Mouse (Mus musculus): ENCODE data around the gene Me3.
A peak's percentile ranks its signal among the peaks of the same experiment; 100 is the strongest.
"Not testable (repeated sequence)": the region's sequence is repeated elsewhere in the genome, so short reads cannot be mapped to it uniquely, and the experiment has no call there.

Gene Me3

GRCm38 (mm10) chr7:89728393-89728792, 96.2 kb downstream of the Me3 start:
- DNase-seq (ENCODE audit: low read depth, low spot score) = no peak

- no peak for DNase-seq (ENCODE audit: low read depth, low spot score)
Observed at GRCm38 (mm10) chr7:89730514-89730913, 98.3 kb downstream of the Me3 start.

DNA sequence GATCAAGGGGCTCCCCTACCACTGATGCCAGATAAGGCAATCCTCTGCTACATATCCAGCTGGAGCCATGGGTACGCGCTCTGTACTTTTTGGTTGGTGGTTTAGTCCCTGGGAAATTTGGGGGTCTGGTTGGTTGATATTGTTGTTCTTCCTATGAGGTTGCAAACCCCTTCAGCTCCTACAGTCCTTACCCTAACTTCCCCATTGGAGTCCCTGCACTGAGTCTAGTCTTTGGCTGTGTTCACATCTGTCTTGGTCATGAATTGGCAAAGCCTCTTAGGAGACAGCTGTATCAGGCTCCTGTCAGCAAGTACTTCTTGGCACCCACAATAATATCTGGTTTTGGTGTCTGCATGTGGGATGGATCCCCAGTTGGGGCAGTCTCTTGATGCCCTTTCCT, 98.9 kb downstream of the Me3 start:
- DNase-seq (ENCODE audit: low read depth, low spot score) = not testable (repeated sequence)

DNA sequence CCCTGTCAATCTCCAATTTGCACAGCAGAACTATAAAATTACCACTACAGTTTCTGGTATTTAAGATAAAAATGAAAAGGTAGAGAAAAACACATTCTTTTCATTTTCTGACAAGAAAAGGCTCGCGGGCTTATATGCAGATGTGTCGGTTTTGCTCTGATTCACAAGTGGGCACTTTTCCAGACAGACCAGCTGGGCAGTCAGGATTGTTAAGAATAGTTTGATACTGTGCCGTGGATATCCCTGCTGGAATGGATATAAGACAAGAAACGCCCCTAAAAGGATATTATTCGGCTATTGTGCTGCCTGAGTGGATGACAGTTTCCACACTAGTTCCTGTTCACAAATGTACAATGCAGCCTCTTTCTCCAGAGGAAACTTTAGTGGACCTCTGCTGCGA, 116.2 kb downstream of the Me3 start:
- no peak for DNase-seq (ENCODE audit: low read depth, low spot score)

- DNase-seq (ENCODE audit: low read depth, low spot score) = no peak
Observed at GRCm38 (mm10) chr7:89749183-89749582, 117.0 kb downstream of the Me3 start.

GRCm38 (mm10) chr7:89766678-89767508, 134.7 kb downstream of the Me3 start:
- no peak for DNase-seq (ENCODE audit: low read depth, low spot score)

DNA sequence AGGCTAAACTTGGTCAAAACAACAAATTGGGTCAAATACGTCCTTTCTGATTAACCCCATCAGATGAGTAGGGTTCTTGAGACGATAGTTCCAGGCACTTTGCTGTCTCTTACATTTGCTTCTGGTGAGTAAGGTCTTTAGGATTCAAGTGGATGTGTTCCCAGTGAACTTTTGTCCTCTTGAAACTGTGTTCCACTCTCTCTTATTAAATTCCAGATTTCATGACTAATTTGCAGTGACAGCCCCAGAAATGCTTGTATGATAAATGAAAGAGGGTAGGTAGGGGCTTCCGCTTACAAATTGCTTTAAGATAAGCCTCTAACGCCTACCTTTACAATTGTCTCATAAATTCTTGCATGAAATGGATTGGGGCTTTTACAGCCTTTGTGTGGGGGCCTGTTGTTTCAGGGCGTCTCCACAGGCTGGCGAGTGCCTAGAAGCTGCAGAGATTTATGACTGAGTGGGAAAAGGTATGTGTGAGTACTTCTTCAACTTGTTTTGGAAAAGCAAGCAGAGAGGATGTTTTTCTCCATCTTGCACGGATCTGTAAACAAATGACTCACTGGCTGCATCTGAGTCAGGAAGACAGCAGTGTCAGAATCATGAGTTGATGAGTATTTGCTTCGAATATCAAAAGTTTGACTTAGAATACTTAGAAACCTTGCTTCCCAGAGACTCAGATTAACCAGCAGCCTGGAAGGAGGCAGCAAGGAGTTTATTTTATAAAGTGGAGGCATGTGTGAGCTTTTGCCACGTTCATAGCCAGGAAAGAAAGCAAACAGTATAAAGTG, 137.1 kb downstream of the Me3 start:
- no peak for DNase-seq (ENCODE audit: low read depth, low spot score)

GRCm38 (mm10) chr7:89770021-89770420, 137.8 kb downstream of the Me3 start:
- no peak for DNase-seq (ENCODE audit: low read depth, low spot score)

DNA sequence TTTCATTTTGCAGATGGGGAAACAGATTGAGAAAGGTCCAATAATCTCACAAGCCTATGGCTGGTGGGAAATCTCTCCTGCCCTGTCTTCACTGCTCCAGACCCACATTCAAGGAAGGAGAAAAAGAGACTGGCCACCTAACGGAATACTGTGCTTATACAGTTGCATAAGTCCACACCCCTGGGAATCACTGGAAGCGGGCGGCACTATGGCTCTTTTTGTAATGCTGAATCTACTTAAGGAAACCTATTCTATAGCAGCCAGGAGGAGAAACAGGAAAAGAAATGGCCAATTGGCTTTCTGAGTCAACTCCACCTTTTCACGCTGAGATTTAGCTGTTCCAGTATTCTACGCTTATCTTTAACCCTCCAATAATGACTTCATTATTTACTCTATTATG, 140.7 kb downstream of the Me3 start:
- DNase-seq (ENCODE audit: low read depth, low spot score) = peak; percentile 52

DNA sequence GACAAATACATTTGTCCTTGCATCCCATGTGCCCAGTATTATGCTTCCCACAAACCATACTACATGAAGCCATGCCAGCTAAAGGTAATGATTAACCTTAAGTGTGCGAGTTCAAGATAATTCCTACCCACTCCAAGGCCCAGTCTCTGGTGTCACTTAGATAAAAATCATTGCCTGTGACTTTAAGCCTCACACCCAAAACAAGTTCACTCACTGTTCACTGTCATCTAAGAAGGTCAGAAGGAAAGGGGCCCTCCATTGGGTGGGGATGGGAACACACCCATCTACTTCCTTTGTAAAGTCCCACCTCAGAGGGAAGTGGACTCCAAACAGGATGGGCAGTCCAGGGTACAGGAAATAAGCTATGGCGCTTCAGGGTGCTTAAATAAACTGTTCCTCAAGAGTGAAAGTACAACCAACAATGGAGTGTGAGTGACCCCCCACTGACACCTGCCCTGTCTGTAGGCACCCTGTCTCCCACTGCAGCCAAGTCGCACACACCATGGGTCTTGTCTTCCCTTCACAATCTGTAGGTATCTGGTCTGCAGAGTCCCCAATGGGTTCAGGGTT, 141.2 kb downstream of the Me3 start:
- peak; percentile 49 for DNase-seq (ENCODE audit: low read depth, low spot score)

- peak; percentile 56 for DNase-seq (ENCODE audit: low read depth, low spot score)
Observed at GRCm38 (mm10) chr7:89773926-89774325, 141.7 kb downstream of the Me3 start.

DNA sequence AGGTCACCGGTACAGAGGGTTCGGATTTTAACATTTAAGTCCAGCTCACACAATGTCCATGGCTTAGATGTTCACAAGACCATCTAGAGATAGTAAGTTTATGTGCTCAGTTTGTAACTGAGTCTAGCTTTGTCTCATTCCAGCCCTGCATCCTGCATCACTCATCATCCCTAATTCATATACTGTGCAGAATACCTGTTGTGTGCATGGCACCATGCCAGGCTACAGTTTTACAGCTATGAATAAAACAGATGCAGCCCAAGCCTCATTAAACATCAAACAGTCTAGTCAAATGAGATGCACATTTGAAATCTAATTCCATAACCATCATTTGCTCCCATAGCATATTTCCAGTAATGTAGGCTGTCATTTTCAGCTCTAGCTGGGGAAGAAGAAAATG, 143.7 kb downstream of the Me3 start:
- DNase-seq (ENCODE audit: low read depth, low spot score) = no peak

DNA sequence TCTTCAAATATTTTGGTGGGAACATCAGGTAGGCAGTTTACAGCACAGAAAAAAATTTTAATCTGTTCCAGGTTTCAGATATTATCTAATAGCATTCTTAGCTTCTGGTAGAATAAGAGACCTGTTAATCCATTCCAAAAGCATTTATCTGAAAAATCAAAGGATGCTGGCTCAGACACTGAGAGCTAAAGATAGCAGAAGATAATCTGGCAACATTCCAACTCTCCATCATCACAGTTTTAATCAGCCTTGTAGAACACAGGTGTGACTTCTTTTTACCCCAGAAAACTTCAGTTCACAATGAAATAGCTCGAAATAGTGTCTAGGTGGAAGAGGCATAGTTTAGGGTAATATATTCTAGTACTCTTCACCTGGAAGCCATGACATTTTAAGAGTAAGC, 149.2 kb downstream of the Me3 start:
- no peak for DNase-seq (ENCODE audit: low read depth, low spot score)

GRCm38 (mm10) chr7:89787735-89788134, 155.5 kb downstream of the Me3 start:
- no peak for DNase-seq (ENCODE audit: low read depth, low spot score)

GRCm38 (mm10) chr7:89792576-89792975, 160.4 kb downstream of the Me3 start:
- DNase-seq (ENCODE audit: low read depth, low spot score) = no peak

DNA sequence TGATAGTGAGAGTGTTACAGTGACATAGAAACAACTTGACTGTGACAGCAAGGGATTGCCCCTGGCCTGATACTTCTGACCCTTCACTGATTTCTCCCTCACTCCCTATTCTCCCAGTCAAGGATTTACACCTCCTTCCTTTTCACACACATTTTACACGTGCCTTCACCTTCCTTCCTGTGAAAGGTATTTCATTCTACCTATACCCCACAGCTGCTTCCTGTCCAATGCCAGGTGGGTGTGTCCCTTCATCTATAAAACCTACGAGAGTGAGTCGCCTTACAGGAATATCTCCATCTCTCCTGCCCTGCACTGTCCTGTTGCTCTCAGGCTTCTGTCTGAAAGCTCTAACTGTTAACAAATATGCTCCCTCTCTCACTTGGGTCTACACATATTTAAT, 163.2 kb downstream of the Me3 start:
- DNase-seq (ENCODE audit: low read depth, low spot score) = no peak

DNA sequence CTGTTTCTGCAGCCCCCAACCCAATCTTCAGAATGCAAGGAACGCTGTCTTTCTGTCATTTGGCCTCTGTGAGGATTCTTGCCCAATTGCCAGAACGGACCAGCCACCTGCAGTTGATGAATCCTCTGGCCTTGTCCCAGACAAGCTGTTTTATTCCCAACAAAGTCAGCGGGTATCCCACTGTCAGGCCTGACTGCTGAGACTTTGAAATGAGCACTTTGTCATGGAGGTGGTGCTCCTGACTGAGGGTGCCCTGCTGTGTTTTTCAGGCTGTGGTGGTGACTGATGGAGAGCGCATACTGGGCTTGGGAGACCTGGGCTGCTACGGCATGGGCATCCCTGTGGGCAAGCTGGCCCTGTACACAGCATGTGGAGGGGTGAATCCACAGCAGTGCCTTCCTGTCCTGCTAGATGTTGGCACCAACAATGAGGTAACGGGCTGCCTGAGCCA, 164.2 kb downstream of the Me3 start:
- DNase-seq (ENCODE audit: low read depth, low spot score) = no peak

DNA sequence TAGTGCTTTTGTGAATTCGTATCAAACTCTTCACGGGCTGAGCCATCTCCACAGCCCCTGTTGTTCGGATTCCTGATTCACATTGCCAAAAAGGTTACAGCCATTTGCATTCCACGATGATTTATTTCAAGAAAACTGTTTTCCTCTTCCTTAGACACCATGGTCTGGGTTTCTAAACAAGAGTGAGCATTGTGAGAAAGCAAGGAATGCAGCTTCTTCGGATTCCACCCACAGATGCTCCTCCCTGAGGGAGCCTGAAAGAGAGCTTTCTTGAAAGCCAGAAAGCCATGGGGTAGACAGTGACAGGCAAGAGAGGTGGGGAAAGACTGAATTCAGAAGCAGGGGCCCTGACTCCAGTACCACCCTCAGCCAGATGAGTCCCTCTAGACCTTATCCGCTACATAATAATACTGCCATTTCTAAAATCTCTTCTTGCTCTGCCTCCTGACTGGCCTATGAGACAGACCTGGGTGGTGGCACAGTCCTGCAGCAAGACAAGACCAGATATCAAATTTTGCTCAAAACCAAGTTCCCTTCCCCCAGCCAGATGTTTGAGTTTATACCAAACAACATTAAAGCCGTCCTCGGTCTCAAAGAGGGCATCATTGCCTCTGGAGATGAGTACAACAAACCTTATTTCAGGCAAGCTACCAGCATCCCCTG, 166.3 kb downstream of the Me3 start:
- DNase-seq (ENCODE audit: low read depth, low spot score) = no peak

- DNase-seq (ENCODE audit: low read depth, low spot score) = no peak
Observed at GRCm38 (mm10) chr7:89802447-89802846, 170.3 kb downstream of the Me3 start.

GRCm38 (mm10) chr7:89803966-89804365, 171.8 kb downstream of the Me3 start:
- DNase-seq (ENCODE audit: low read depth, low spot score) = no peak

GRCm38 (mm10) chr7:89809400-89809799, 177.2 kb downstream of the Me3 start:
- DNase-seq (ENCODE audit: low read depth, low spot score) = no peak

All from ES-CJ7 (cell line).